Mouse (Mus musculus) forebrain, embryonic 10.5 days (tissue): ENCODE data around the gene Sergef. TPM values are rescaled to one million over a fixed set of nuclear protein-coding genes. Genes with fewer than 3 reads are reported as not detected.
A peak's percentile ranks its signal among the peaks of the same experiment; 100 is the strongest.

Source experiments
- DNase-seq: peaks from one replicate; pipeline ENCODE4 v3.0.0-alpha.2; 2017; ENCODE audit warnings: low spot score; ENCODE audit errors: extremely low spot score
- H3K27ac ChIP-seq: fragments of 300-500 bp; sonication (generic); 2 replicates; pipeline ENCODE4 v1.5.1; 2016; ENCODE audit warnings: mild to moderate bottlenecking
- H3K27me3 ChIP-seq: fragments of 300-500 bp; sonication (generic); 2 replicates; pipeline ENCODE4 v1.6.1; 2016; ENCODE audit warnings: mild to moderate bottlenecking; ENCODE audit not compliant: poor library complexity, severe bottlenecking
- H3K36me3 ChIP-seq: fragments of 300-500 bp; sonication (generic); replicated peaks from 2 replicates; pipeline ENCODE4 v1.6.1; 2016; ENCODE audit warnings: mild to moderate bottlenecking, moderate library complexity
- H3K4me1 ChIP-seq: fragments of 300-500 bp; sonication (generic); 2 replicates; pipeline ENCODE4 v1.6.1; 2016
- H3K4me3 ChIP-seq: fragments of 300-500 bp; sonication (generic); 2 replicates; pipeline ENCODE4 v1.5.1; 2016; ENCODE audit warnings: mild to moderate bottlenecking, moderate library complexity
- H3K9me3 ChIP-seq: fragments of 300-500 bp; sonication (generic); 2 replicates; pipeline ENCODE4 v1.6.1; 2016; ENCODE audit warnings: mild to moderate bottlenecking, moderate library complexity
- WGBS: fragments of 180-500 bp; shearing (Covaris S2); methylation state at CpG from one replicate; pipeline ENCODE4 v1.1.7; 2016; 5-methylcytosine and 5-hydroxymethylcytosine counted together
- polyA plus RNA-seq: library from polyadenylated mRNA; unstranded; fragments of >200 nt; fragmentation: Nextera tagmentation; extraction: Ambion mirVana; gene quantifications from 2 replicates; pipeline ENCODE4 v1.2.1, GENCODE M21; 2016

Gene Sergef
- polyA plus RNA-seq, 1 experiment from 2014 or later = 16.7 TPM

- Histone ChIP-seq H3K4me1 (peaks cover 25% of the 10 kb centered on the region), H3K27me3 (peaks cover 85% of the 10 kb centered on the region), H3K9me3 (no peaks in the 10 kb centered on the region), H3K36me3 (no peaks in the 10 kb centered on the region), H3K27ac (peak within 1 kb of the TSS; percentile 77), H3K4me3 (peak within 1 kb of the TSS; percentile 66)
- WGBS = under 1% methylated on average over 92 of the region's 93 CpGs
- peak; percentile 79 for DNase-seq
These were observed 243.2 kb downstream of the Sergef start, which contains the start of gene Kcnc1 for GRCm38 (mm10) chr7:46396231-46396927. TSS of gene Kcnc1 (plus strand) at chr7:46396497.

GRCm38 (mm10) chr7:46395571-46395970 is 244.0 kb downstream of the Sergef start:
- DNase-seq = no peak
- Histone ChIP-seq H3K27me3 (peaks cover 79% of the 10 kb centered on the region), H3K4me1 (peaks cover 25% of the 10 kb centered on the region), H3K36me3 (no peaks in the 10 kb centered on the region), H3K4me3 (peak overlapping the region; percentile 66), H3K27ac (no peak overlapping the region), H3K9me3 (no peaks in the 10 kb centered on the region)
- 46% methylated on average over 6 of the region's 6 CpGs for WGBS

GRCm38 (mm10) chr7:46394933-46395332 is 244.7 kb downstream of the Sergef start:
- H3K27me3 ChIP-seq = peaks cover 73% of the 10 kb centered on the region
- 73% methylated on average over 4 of the region's 4 CpGs for WGBS
- no peak for DNase-seq

GRCm38 (mm10) chr7:46393718-46394511 is 245.7 kb downstream of the Sergef start:
- Histone ChIP-seq H3K27me3 (peaks cover 63% of the 10 kb centered on the region), H3K36me3 (no peaks in the 10 kb centered on the region)
- WGBS = 55% methylated on average over 12 of the region's 12 CpGs

More at GRCm38 (mm10) chr7:46394933-46395332, 244.7 kb downstream of the Sergef start:
- H3K36me3 ChIP-seq = no peaks in the 10 kb centered on the region
- no peaks in the 10 kb centered on the region for H3K9me3 ChIP-seq
- H3K4me3 ChIP-seq = no peak overlapping the region
- no peak overlapping the region for H3K27ac ChIP-seq
- H3K4me1 ChIP-seq = peaks cover 25% of the 10 kb centered on the region

More at GRCm38 (mm10) chr7:46393718-46394511, 245.7 kb downstream of the Sergef start:
- DNase-seq = no peak
- H3K9me3 ChIP-seq = no peaks in the 10 kb centered on the region
- no peak overlapping the region for H3K27ac ChIP-seq
- peaks cover 25% of the 10 kb centered on the region for H3K4me1 ChIP-seq
- no peak overlapping the region for H3K4me3 ChIP-seq

Other genes starting within 250 kb of the Sergef start
- gene Kcnc1, start 243.3 kb downstream of the Sergef start, polyA plus RNA-seq = 0.20 and 0.24 TPM in 2 replicates
- gene Tph1, start 32.7 kb upstream of the Sergef start, polyA plus RNA-seq = 0.32 TPM in 1 of 2 replicates, not detected in the other
- 45.4 and 47.6 TPM in 2 replicates for gene Saal1, start 70.9 kb upstream of the Sergef start, polyA plus RNA-seq
- gene Saa3, start 75.9 kb upstream of the Sergef start, polyA plus RNA-seq = 0.06 and 0.24 TPM in 2 replicates
- gene Saa4, start 92.8 kb upstream of the Sergef start, polyA plus RNA-seq = not detected in 2 replicates
- 0.33 and 0.48 TPM in 2 replicates for gene Saa1, start 103.2 kb upstream of the Sergef start, polyA plus RNA-seq
- gene Saa2, start 112.0 kb upstream of the Sergef start, polyA plus RNA-seq = 0.35 TPM in 1 of 2 replicates, not detected in the other
- 16.2 and 18.7 TPM in 2 replicates for gene Hps5, start 156.3 kb upstream of the Sergef start, polyA plus RNA-seq
- 51.2 and 54.1 TPM in 2 replicates for gene Gtf2h1, start 156.3 kb upstream of the Sergef start, polyA plus RNA-seq
- gene Ldha, start 201.7 kb upstream of the Sergef start, polyA plus RNA-seq = 3,398 and 3,630 TPM in 2 replicates
- 0.17 TPM in 1 of 2 replicates, not detected in the other for gene Ldhc, start 221.4 kb upstream of the Sergef start, polyA plus RNA-seq